Mouse (Mus musculus): ENCODE measurements around the gene Cldn34b4.

The Cldn34b4 gene

DNA sequence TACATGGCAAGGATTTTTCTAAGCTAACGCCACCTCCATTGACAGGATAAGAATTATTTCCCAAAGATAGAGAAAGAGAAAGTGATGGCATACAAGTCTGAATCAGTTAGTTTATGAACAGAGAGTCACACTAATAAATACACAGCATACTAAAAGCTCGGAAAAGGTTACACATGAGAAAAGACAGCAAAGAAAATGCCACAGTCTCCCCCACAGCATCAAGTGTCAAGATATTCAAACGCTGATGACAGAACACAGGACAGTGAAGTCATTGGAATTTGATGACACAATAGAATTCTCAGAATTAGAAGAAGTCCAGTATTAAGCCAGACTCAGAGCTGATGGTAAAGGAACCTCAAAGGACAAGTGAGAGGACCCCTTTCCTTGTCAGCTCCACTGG, at the start of gene Cldn34b4:
Gene Cldn34b4 (plus strand): TSS at position 301 of the 400 bp plus-strand sequence.
- no peak for DNase-seq (ENCODE audit: low read depth, low spot score)
